Mouse (Mus musculus): ENCODE data around the gene Olfr716.
"Not testable (repeated sequence)": the region's sequence is repeated elsewhere in the genome, so short reads cannot be mapped to it uniquely, and the experiment has no call there.

The Olfr716 gene

DNA sequence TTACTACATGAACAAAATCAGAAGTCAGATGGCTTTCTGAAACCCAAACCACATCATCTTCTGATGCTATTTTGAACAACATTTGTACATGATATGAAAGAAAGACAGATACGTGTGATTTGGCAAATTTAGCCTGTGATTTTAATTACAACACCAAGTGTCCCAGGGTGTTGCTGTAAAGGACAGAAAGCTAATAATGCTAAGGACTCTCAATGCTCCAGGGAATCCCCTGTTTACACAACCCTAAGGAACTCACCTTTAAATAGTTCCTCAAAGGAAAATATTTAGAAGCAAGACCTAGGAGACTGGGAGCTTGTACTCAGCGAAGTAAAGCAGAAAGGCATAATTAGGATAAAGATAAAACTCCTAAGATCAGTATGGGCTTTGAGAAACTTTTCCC lies at the start of gene Olfr716:
Olfr716 (plus strand) TSS at position 301 of the 400 bp plus-strand sequence.
- not testable (repeated sequence) for DNase-seq

- DNase-seq, result no peak
Measured at GRCm38 (mm10) chr7:107092920-107093319, 45.2 kb upstream of the Olfr716 start, which contains the start of gene Olfr17. TSS of gene Olfr17 (plus strand) at chr7:107093220.

GRCm38 (mm10) chr7:107110269-107110668 lies 27.9 kb upstream of the Olfr716 start, which contains the start of gene Olfr715b:
TSS of gene Olfr715b (minus strand) at chr7:107110369.
- DNase-seq, result not testable (repeated sequence)

- DNase-seq, result not testable (repeated sequence)
Measured at GRCm38 (mm10) chr7:107130983-107131382, 7.1 kb upstream of the Olfr716 start, which contains the start of gene Olfr715. TSS of gene Olfr715 (minus strand) at chr7:107131083.

DNA sequence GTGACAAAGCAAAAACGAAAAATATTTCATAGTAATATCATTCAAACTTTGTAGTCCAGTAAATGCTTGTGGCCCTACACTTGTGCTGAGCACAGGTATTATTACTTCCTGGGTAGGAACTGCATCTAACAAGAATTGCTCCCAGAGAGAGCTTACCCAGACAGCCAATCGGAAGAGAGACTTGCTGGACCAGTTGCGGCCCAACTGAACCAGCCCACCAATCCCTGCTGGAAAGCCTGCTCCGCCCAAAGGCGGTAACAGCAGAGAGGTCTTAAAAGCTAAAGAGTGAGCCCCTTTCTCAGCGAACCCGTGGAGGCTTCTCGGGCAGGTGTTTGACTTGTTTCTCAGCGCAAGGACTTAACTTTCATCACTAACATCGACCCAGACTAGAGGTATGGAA lies 28.6 kb downstream of the Olfr716 start, which contains the start of gene Nlrp14:
Nlrp14 (plus strand) TSS at position 301 of the 400 bp plus-strand sequence.
- no peak for DNase-seq

DNA sequence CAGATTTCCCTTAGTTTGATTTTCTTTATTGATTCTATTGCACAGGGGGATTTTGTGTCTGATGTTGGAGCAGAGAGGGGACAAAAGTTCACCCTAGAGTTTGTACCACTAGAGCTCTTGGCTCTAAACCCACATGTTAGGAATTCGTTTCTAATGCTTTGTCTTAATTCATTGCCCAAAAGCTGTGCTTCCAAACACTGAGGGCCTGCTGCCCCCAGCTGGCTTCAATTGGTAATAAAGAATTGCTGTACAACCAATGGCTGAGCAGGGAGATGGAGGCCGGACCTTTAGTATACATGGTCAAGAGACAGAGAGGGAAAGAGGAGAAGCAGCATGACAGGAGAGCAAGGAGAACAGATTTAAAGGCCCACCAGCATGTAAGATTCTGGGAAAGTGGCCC lies 42.3 kb downstream of the Olfr716 start:
- no peak for DNase-seq

Data from cerebellum, postnatal 25 days (tissue).